Mouse (Mus musculus): ENCODE data around the gene Ptprm.

- TF ChIP-seq POLR2A (IDR thresholded peaks at IDR 0.05; ENCODE audit: insufficient read depth, low read depth, low read length) (no peak), CTCF (IDR thresholded peaks at IDR 0.05; ENCODE audit: insufficient read depth, low read depth, low read length) (no peak)
Observed at GRCm38 (mm10) chr17:66891067-66891862, 463.0 kb downstream of the Ptprm start.
